Mouse (Mus musculus) gastrocnemius, postnatal 25 days (tissue): ENCODE results near the gene Adcy5. TPM values are rescaled to one million over a fixed set of nuclear protein-coding genes. Genes with fewer than 3 reads are reported as not detected.

Source experiments
- DNase-seq: peaks from one replicate; pipeline ENCODE4 v3.0.0; 2022
- long read RNA-seq, 2 experiments: library from polyadenylated mRNA; stranded (forward); transcript quantifications; one replicate each; pipeline ENCODE4 v2.0.0; 2021
- total RNA-seq, 2 experiments: library from RNA; stranded (reverse); gene quantifications; 1 replicate in 1 of 2; 2 replicates in 1 of 2; pipeline ENCODE4 v1.2.3; 2021

Gene Adcy5
- 1 to 10 TPM; 1.2 to 4.1 TPM for total RNA-seq
- long read RNA-seq, experiment 1, result 0 reads
- long read RNA-seq, experiment 2, result 0 reads

DNA sequence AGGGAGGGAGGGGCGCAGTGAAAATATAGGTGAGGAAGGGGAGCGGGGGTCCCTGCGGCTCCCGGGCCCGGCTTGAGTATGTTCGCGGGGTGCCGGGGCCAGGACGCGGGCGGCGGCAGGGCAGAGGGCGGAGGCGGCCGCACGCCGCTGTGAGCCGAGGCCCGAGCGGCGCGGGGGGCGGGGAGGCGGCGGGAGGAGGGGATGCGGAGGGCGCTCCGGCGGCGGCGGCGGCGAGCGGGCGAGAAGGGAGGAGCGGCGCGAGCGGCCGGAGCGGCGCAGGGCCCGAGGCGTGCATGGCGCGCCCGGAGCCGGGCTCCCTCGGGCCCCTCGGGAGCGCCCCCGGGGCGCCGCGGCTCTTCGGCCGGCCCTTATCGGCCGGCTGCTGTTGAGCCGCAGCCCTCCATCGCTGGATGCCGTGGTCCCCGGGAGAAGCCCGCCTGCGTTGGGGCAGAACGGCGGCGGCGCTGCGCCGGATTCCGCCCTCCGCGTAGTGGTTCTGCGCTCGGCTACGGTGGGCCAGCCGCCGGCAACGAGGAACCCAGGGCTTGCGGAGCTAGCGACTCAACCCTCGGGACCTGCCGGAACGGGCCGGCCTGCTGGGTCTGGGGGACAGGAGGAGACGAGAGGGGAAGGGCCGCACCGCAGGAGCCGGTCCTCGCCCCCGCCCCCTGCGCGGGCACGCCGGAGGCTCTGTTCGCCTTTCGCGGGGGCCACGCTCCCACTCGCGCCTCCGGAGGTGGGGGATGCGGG is at the start of gene Adcy5:
Adcy5 (plus strand) TSS at position 237 of the 750 bp plus-strand sequence.
- no peak for DNase-seq

DNA sequence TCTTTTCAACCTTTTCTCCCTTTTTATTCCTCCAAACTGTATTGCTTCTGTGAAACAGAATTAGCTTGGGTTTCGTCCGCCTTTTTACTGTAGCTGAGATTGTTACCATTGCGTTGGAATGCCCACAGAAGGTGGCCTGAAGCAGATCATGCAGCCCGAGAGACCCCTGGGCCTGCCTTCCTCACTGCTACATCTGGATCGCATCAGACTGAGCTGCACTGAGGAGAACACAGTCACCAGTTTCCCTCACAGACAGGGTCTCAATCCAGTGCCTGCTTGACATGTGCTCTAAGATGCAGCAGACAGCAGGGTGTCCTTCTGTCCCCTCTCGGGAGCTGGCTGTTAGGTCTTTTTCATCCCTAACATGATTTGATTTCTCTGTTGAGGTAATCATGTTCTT is 46.7 kb upstream of the Adcy5 start:
- DNase-seq, result no peak

DNA sequence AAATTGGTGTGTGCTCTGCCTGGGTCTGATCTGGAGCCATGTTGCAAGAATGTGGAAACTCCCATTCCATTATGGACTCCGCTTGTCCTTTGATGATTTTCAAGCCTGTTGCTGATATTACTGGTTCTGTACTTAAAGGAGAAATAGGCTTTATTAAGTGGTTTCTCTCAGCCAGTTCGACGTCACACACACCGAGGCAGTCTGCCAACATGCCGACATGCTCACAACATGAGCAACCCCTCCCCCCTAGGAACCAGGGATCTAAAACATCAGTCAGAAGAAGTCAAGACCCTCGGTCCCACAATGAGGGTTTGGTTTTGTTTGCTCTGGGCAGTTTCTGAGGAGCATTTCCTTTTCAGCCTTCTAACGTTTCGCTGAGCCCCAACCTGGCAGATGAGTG is 45.5 kb upstream of the Adcy5 start:
- DNase-seq, result no peak

DNA sequence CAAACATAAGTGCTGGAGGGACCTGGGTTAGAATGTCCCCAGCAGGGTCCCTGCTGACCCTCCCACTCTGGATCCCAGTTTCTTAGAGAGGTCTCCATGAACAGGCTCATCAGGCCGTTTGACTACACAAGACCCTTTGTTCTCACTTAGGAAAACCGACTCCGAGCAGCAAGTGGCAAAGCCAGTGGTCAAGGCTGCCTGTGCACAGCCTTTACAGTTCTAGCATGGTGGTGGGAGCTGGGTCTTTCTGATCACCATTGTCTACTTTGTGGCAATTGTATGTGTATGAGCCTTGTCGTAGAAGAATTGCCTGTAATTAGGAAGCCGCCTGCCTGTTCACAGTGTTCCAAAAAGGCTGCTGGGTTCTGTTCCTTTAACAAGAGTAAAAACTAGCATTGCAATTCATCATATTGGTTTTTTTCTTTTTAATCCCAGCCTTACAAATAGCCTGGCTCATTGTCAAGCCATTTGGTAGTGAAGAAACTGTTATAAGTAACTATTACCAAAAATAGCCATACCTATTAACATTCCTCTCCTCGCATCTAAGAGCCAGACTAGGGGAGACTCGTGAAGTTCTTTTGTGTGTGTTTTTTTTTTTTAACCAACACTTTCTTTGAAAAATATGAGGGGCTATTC is 44.9 kb upstream of the Adcy5 start:
- no peak for DNase-seq

DNA sequence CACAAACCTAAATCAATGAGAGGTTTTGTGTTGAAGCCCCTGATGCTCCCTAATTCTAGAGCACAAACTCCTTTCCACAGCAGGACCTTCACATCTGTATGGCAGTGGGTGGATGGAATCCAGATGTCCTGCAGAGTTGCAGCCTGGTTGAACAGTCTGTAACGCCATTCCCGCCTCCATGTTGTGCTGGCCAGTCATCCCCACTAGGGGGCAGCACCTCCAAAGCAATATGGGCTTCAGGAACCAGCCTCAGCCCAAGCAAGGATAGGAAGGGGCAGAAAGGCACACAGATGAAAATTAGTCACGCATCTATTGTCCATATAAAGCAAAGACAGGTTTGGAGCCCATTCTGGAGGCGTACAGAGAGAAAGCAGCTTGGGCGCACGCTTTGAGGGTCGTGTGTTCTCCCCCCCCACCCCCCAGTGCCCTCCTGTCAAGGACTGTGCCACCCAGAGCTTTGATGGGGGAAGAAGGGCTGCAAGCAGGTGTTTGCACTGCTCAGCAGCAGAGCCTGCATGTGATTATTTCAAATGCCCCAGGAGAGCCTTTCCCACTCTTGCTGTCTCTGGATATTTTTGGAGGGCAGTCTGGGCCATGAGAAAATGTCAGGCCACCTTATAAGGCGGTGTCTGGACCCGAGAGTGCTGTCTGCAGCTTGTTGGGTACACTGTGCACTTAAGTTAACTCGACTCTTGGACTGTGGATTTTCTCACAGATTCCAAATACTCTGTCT is 44.1 kb upstream of the Adcy5 start:
- peak; percentile 71 for DNase-seq

DNA sequence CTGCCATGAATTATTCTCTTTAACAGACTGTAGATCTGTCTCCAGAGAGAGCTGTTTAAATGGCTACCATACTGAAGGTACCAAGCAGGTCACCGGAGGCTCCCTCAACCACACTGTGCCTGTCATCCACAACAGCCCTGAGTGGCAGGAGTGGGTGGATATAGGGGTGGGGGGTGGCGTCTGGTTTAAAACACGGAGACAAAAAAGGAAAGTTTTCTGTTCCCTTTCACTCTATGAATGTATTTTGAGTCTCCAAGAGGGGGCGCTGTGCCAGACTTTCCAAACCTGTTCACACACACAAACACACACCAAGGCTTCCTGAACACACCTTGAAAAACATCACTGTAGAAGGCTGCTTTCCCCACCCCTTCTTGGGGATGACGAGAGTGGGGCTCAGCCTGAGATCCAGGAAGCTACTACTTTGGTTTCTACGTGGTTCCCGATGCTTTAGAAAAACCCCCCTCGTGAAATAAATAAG is 43.5 kb upstream of the Adcy5 start:
- DNase-seq, result no peak

DNA sequence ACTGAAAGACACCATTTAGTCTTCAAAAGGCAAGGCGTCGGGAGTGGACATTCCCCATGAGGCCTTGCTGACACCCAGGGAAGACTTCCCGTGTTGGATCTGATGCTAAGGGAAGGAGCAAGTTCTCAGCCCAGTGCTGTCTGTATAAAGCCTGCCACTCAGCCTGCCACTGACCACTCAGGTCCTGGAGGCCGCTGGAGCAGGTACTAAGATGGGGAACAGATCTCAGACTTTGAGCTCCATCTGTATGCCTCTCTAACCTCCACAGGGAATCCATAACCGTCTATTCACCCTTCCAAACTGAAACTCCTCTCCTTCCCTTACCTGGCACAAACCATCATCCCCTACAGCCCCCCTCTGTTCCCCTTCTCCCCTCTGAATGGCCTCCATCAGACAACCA is 41.2 kb upstream of the Adcy5 start:
- DNase-seq, result no peak

DNA sequence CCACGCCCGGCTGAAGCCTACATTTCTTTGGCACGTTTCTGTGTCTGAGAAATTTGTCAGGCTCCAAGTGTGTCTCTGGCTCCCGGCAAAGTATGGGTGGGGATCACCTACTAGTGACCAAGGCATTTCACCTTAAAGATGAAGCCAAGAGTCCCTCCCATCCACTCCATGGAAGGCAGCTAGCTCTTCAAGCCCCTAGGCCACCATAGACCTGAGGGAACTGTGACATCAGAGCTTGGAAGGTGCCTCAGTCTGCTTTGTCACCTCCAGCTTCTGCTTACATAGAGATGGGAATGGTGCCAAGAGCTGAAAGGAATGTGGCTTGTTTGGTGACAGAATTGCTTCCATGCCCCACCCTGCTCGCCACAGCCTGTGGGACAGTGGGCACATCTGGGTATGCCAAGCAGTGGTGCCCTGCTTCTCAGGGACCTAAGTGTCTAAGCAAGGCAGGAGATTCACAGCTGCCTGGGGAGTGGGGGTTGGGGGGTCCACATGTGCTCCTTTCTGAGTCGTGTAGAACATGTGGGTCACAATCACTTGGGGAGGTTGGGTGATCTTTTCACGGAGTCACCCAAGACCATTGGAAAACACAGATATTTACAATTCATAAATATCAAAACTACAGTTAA is 38.2 kb upstream of the Adcy5 start:
- DNase-seq, result no peak

DNA sequence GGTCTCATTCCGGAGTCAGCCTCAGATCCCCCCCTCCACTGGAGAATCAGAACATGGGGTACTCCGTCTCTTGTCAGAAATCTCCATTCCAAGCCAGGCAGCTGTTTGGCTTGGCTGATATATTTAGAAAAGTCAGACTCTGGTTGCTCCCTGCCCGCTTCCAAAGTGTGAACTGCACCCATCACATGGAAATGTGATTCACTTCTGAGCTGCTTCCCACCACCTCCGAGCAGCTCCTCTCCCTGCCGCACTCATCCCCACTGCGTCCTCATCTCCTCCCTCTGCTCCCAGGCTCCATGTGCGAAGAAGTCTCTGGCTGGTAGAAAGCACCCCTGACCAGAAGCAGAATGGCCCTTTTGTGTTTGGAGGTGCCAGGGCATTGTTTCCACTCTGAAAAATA is 37.2 kb upstream of the Adcy5 start:
- DNase-seq, result peak; percentile 47

DNA sequence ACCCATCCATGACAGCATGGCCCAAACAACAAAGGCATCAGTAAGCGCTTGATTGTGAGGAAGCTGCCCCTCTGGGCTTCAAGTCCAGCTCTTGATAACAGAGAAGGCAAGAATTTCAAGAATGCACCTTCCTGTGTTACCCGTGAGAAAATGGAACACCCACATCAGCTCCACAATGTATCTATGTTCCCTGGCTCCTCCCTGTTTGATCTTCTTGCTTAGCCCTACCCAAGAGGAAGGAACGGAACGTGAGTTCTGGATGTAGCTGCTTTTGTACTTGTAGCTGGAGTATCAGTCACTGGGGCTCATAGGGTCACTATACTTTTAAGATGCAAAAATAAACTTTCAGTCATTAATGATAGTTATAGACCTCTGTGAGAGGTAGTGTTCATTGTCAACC is 34.1 kb upstream of the Adcy5 start:
- DNase-seq, result no peak

DNA sequence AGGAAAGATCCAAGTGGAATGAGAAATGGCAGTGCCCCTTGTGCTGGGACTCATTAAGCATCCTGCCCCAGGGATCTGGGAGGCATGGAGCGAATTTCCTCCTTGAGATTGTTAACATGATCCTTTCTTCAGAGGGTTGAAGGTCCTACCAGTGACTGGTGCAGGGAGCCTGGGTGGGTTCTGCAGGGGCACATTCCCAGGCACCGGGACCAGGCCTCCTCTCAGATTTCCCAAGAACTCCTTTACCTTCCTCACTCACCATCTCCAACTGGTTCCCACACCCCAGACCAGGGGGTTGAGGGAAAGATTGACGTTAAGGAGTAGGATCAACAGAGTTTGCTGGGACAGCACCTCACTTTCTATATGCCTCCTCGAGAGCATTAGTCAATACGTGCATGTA is 27.4 kb upstream of the Adcy5 start:
- no peak for DNase-seq

DNA sequence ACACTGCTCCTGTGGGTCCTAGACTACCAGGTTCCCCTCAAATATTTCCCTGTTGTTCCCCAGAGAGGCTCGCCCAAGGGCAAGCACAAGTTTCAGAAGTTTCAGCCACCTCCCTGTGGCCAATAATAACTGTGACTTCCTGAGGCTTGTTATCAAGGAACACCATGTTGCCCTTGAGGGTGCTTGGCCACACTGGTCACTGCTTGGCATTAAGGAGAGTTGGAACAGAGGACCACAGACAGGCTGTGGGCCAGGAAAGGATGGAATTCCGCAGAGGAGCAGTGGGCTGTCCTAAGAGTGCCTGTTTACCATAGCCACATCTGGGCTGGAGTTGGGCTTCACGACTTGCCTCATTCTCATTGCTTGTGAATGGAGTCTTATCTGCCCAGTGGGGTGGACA is 24.5 kb upstream of the Adcy5 start:
- DNase-seq, result no peak

DNA sequence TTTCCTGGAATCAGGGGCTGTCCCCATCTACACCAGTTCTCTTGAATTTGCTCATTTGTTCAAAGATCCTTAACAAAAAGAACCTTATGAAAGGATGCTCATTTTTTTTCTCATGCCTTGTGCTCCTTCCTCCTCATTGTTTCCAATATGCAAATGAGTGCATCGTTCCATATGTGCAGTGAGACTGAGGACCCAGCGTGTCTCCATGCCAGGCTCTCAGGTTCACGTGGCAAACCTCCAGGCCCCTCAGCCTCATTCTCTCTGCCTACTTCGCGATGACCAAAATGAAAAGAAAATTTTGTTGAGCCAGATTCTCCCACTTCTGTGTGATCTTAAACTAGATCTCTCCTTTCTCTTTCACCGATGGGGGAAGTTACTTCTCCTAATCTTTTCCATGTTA is 15.3 kb upstream of the Adcy5 start:
- no peak for DNase-seq

DNA sequence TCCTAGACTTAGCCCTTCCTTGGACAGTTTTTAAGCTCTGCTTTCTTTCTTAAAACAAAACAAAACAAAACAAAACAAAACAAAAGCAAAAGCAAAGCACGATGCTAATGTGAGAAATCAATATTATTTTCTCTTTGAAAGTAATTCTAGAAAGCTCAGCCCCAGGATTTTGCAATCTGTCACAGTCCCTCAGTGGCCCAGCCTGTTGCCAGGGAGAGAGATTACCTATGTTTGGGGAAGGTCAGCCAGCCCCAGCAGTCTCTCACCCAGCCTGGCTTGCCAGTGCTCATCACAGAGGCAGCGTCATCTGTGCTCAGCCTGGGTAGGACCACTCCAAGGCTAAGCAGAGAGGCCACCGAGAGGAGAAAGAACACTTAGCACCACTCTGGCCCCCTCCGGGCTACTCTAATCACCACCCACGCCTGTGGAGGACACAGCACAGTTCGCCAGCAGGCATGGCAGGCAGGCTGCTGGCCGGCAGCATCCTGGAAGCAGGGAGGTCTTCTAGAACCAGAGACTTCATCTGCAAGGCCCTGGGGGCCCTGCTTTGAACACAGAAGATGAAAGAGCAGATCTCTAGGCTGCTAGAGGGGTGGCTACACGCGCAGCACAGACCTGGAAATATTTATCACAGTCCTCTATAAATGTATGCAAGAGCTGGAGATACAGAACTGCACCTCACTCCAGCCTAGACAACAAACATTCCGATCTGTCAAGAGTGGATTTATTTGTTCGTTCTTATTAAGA is 14.6 kb upstream of the Adcy5 start:
- no peak for DNase-seq

DNA sequence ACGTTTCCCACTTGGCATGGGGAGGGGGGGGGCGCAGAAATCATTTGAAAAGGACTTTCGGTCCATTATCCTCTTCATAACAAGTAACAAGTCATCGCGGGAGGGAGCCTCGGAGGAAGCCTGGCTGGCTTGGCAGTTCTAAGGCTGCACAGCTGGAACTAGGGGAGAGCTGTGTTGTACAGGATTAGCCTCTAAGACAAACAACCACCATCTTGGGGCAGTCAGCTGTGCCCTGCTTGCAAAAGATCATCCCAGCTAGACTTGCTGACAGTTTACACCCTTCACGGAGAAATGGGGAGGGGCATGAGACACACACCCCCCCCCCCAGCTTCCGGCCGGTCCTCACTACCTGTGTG is 14.1 kb upstream of the Adcy5 start:
- no peak for DNase-seq

DNA sequence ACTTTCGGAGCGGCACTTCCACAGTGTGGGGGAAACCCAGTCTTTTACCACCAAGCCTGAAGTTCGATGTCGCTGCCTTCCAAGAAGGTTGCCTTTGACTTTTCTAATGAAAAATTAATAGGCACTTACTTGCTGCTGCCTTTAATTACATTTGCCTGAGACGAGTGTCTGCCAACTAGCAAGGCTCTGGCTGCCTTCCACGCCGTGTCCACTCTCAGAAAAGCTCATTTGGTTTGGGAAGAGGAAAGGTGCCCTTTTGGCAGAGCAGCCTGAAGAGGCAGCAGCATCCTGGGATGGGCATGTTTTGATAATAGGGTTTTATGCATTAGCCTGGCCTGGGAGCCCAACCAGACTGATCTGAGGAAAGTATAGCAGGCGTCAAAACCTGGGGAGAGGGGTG is 12.8 kb upstream of the Adcy5 start:
- DNase-seq, result no peak

DNA sequence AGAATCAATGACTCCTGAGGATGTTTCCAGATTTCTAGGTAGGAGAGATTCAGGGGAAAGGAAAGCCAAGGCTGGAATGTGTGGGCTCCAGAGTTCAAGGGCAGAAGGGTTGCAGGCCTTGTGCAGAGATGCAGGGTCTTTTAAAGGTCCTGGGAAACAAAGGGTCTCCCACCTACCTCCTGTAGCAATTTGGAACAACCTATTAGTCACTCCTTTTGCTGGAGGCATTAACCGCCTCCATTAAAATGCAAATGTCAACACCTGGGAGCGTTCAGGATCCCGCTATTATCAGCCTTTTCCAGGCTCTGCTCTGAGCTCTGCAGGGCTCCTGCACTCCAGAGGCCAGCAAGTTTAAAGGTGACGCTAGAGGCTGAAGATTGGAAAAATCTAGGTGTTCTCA is 8.5 kb upstream of the Adcy5 start:
- DNase-seq, result no peak

DNA sequence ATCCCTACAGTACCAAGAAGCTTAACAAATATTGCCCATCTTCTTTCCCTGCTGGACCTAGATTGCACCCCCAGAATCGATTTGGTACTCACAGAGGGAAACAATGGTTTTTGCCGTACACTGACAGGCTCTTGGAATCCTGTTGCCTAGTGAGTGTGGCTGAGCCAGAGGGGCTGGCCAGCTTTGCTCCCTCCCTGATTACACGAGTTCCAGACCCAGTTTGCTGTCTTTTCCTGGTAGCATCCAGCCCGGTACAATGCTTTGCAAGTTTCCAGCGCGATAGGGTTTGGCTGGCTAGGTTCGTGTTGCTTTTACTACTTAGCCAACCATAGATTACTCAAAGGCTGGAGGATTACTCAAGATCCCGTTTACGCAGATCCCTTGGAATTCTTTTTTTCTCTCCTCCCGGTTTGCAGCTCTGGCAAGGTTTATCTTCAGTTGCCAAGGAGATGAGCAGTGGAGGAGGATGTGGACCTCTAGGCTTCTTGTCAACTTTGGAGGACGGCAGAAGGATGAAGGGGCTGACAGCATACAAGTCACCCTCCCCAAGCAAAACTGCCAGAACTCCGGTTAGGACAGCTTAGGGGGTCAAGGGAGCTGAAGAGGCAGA is 1.4 kb upstream of the Adcy5 start:
- DNase-seq, result no peak

DNA sequence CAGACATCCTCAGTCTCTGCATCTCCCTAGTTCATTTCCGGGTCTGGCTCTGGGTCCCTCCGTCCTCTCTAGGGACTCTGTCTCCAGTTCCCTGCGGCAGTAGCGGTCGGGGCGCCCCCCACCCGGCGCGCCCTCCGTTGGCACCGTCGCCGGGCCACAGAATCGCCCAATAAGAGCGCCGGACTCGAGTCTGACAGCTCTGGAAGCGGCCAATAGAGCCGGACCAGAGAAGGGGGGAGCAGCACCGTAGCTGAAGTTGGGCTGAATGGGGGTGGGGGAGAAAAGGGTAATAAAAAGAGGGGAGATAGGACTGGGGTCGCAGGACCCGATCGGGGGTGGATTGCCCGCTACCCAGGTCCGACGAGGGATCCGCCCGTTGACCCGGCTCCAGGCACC is 434 bp upstream of the Adcy5 start:
- DNase-seq, result no peak

DNA sequence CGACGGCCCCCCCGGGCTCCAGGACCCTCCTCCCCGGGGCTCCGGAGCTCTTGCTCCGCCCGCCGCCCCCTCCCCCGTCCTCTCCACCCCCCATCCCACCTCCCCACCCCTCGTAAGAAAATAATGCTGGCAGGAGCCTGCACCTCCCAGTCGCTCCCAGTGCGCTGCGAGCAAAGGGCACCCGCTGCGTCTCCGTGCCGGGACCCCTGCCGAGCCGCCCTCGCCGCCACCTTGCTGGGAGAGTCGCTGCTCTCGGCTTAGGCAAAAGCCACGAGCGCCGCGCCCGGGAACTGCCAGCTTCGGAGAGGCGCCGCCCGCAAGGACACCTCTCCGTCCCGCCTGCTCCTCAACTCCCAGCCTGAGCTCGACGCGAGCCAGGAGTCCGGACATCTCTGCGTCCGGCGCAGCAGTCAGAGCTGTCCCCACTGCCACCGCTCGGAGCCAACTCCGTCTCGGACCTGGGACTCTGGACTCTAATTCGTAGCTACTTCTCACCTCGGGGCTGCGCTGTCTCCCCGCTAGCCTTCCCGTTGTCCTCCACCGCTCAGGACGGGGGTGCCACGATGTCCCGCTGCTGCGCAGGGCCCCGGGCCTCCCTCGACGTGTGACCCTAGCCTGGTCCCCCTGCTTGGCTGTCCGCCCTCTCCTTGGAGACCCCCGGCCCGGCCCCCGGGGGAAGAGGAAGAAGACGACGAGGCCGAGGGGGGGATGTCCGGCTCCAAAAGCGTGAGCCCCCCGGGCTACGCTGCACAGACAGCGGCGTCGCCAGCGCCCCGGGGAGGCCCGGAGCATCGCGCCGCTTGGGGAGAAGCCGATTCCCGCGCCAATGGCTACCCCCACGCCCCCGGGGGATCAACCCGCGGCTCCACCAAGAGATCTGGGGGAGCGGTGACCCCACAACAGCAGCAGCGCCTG is 971 bp downstream of the Adcy5 start:
- no peak for DNase-seq

DNA sequence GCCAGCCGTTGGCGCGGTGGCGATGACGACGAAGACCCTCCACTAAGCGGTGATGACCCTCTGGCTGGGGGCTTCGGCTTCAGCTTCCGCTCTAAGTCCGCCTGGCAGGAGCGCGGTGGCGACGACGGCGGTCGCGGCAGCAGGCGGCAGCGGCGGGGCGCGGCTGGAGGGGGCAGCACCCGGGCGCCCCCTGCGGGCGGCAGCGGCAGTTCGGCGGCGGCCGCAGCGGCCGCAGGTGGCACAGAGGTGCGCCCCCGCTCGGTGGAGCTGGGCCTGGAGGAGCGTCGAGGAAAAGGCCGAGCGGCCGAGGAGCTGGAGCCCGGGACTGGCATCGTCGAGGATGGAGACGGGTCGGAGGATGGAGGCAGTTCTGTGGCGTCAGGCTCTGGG is 1.6 kb downstream of the Adcy5 start:
- DNase-seq, result peak; percentile 40
